Mouse (Mus musculus): ENCODE results near the gene Ttc25. TPM values are rescaled to one million over a fixed set of nuclear protein-coding genes. Genes with fewer than 3 reads are reported as not detected.
"Not testable (repeated sequence)": the region's sequence is repeated elsewhere in the genome, so short reads cannot be mapped to it uniquely, and the experiment has no call there.

Ttc25 gene
- total RNA-seq, 2 experiments from 2014 or later, result 0.53 to 0.77 TPM

DNA sequence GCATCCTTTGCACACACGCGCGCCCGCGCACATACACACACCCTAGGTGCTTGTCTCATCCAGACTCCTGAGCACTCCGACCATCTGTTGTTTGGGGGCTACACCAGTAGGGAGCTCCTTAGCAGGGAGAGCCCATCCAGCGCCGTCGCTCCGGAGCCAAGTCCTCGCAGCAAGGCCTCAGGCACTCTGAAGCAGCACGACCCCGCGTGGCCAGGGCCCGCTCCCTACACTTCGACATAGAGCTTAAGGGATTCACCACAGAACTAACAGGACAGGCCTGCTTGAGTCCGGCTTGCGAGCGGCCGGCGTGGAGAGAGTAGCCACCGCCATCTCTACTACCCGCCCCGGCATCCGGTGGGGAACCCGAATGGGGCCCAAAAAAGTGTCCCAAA, 18.3 kb upstream of the Ttc25 start:
- intact Hi-C loops (cut with DNase I), result no loop called here
- DNase-seq (ENCODE audit: extremely low spot score in 1 of 2, low spot score in 2 of 2), result peak; percentile 47 to 78

GRCm38 (mm10) chr11:100527458-100528374, 17.7 kb upstream of the Ttc25 start, which contains the start of gene Acly:
Gene Acly, minus strand, starts transcription at chr11:100528000.
- DNase-seq (ENCODE audit: extremely low spot score in 1 of 2, low spot score in 2 of 2), result peak; percentile 98 to 100
- intact Hi-C loops (cut with DNase I), result no loop called here

DNA sequence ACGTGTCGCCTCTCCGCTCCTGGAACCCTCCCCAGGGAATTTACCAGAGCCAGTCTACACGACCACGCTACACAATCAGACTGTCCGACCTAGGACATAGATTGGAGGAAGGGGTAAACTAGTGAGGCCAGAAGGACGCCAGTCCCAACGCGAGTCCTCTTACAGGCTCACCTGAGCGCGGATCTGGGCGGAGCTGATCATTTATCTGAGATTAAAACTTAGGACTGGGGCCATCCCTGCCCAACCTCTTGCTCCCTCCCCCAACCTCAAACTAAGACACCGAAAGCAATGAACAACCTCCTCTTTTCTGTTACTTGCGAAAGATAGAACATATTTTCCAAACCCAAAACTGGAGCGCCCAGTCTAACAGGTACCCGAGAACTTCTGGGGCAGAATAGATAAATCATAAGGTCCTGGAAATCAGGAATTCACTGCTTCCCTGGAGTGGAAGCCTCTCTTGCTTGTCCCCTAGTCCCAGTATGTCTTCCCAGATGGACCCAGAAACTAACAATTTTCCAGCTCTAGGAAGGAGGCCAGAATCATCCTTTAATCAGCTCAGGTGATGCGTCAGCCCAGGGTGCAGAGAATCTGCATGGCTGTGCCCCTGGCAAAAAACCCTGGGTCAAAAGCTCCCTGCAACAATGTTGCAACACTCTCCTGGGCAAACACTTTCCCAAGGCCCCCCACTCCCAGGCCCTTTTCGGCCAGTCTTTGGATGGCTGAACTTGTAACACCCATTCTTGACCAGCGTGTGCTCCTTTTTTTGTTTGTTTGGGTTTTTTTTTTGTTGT, 16.8 kb upstream of the Ttc25 start:
- intact Hi-C loops (cut with DNase I), result no loop called here
- DNase-seq (ENCODE audit: extremely low spot score in 1 of 2, low spot score in 2 of 2), result no peak

DNA sequence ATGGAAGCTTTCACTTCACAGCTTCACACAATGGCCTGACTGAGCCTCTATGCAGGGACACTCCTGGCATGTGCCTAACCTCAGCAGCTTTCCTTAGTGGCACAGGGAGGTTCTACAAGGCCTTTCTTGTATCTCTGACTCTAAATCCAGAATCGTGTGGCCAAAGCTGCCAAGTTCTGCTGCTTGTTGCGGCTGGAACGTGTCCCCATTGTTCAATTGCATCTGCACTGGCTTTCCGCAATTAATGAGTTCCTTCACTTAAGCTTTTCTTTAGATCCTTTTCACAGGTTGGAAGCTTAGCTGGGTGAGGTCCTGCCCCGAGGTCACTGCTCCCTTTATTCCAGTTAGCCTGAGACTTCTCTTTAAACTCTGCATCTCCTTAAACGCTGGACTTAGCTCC, 11.5 kb upstream of the Ttc25 start:
- intact Hi-C loops (cut with DNase I), result no loop called here
- DNase-seq (ENCODE audit: extremely low spot score in 1 of 2, low spot score in 2 of 2), result no peak

GRCm38 (mm10) chr11:100534411-100534810, 11.0 kb upstream of the Ttc25 start:
- DNase-seq (ENCODE audit: extremely low spot score in 1 of 2, low spot score in 2 of 2); intact Hi-C loops (cut with DNase I): not testable (repeated sequence)

DNA sequence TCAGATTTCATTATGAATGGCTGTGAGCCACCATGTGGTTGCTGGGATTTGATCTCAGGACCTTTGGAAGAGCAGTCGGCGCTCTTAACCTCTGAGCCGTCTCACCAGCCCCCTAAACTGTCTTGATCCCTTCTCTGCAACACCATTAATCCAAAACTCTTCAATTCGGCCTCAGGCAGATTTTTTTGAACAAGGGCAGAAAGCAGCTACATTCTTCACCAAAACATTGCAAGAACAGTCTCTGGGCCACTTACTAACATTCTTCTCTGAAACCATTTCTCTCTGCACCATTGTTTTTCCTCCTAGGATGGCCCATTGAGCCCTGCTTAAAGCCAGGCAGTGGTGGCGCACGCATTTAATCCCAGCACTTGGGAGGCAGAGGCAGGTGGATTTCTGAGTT, 10.6 kb upstream of the Ttc25 start:
- intact Hi-C loops (cut with DNase I), result not testable (repeated sequence)

DNA sequence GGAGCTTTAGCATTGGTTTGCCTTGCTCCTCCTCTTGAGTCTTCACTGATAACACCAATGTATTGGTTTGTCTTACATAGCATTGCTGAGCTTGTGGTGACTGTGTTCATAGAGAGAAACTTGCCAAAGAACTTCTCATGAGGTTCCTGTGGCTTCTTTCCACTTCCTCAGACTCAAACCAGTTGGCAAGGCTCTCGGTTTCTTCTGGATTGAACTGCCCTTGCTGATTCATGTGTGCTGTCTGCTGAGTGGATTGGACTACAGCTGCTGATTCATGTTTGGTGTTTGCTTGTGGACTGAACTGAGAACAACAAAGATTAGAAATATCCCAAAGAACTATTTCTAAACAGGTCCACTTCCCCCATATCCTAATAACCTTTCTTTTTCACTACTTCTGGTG, 9.4 kb upstream of the Ttc25 start:
- intact Hi-C loops (cut with DNase I), result no loop called here

More for the DNA sequence above, 10.6 kb upstream of the Ttc25 start:
- not testable (repeated sequence) for DNase-seq (ENCODE audit: extremely low spot score in 1 of 2, low spot score in 2 of 2)

DNA sequence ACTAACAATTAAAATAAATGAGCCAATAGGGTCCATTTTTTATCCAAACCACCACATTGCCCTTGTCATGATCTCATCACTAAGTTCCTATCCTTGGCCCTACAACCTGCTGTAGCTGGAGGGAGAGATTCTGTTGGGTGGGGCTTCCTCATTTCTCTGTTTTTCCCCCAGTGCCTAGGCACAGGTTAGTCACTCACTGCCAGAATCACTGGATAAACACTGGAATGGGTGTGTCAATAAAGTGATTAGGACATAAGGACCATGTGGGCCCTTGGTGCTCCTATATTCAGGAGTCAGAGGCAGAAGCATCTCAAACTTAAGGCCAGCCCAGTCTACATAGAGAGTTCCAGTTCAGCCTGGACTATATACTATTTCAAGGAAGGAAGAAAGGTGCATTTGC, 8.9 kb upstream of the Ttc25 start:
- no peak for DNase-seq (ENCODE audit: extremely low spot score in 1 of 2, low spot score in 2 of 2)
- intact Hi-C loops (cut with DNase I), result no loop called here

More for the DNA sequence above, 9.4 kb upstream of the Ttc25 start:
- no peak for DNase-seq (ENCODE audit: extremely low spot score in 1 of 2, low spot score in 2 of 2)

DNA sequence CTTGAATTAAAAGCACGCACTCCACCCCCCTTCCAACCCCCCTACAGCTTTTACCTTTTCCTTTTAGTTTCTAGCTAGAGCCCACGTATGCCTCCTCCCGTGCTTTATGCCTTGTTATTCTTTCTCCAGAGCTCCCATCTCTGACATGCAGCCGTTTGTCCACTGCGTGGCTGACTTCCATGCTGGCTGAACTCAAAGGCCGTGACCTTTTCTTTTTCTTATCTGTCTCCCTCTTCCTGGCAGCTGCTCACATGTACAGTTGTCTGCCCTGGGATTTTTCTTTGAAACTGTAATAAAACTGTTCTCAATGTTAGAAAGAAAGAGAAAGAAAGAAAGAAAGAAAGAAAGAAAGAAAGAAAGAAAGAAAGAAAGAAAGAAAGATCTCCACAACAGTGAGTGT, 4.4 kb upstream of the Ttc25 start:
- intact Hi-C loops (cut with DNase I), result no loop called here
- DNase-seq (ENCODE audit: extremely low spot score in 1 of 2, low spot score in 2 of 2), result no peak

DNA sequence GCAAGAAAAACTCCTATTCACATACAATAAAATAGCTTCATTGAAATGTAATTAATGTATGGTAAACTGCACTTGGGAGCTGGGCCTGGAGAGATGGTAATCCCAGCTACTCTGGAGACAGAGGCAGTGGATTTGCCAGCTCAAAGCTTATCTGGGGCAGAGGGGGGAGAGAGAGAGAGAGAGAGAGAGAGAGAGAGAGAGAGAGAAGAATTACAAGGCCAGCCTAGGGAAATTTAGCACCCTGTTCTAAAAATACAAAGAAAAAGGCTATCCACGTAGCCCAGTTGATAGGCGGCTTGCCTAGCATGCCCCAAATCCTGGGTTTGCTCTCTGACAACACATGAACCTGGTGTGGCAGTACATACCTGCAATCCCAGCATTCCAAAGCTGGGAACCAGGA, 3.8 kb upstream of the Ttc25 start:
- intact Hi-C loops (cut with DNase I), result no loop called here
- no peak for DNase-seq (ENCODE audit: extremely low spot score in 1 of 2, low spot score in 2 of 2)

DNA sequence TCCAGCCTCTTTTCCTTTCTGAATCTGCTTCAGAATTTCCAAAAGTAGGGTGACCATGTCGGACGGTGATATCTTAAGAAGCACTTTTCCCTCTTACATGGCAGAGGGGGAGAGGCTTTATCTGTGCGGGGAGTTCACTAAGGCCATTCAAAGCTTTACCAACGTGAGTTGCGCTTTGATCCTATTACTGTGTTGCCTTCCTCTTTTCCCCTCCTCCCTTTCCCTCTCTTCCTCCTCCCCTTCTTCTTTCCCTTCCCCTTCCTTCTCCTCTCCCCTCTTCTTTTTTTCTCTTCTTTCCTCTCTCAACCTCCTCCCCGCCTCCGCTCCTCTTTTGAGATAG, 309 bp downstream of the Ttc25 start:
- DNase-seq (ENCODE audit: extremely low spot score in 1 of 2, low spot score in 2 of 2), result no peak
- intact Hi-C loops (cut with DNase I), result no loop called here

- intact Hi-C loops (cut with DNase I), result no loop called here
- no peak for DNase-seq (ENCODE audit: extremely low spot score in 1 of 2, low spot score in 2 of 2)
These were observed 1.5 kb downstream of the Ttc25 start for GRCm38 (mm10) chr11:100546955-100547354.

- DNase-seq (ENCODE audit: extremely low spot score in 1 of 2, low spot score in 2 of 2), result no peak
- intact Hi-C loops (cut with DNase I), result no loop called here
These were observed 2.7 kb downstream of the Ttc25 start for GRCm38 (mm10) chr11:100548141-100548540.

DNA sequence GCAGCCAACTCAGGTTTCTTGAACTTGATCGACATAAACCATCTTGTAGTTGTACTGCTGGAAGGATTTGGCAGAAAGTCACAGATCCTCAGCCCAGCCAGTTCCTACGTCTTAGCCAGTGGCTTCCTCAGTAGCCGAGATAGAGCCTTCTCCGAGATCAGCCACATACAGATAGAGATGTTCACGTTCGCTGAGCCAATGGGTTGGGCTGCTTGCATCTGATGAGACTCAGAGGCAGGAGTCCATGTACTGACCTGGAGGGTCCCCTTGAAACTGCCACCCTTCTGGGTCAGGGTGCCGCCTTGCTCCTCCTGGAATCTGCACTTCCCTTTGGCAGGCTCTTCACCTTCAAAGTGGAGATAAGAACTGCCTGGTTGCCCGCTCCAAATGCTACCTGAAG, 4.1 kb downstream of the Ttc25 start:
- intact Hi-C loops (cut with DNase I), result no loop called here
- DNase-seq (ENCODE audit: extremely low spot score in 1 of 2, low spot score in 2 of 2), result no peak

DNA sequence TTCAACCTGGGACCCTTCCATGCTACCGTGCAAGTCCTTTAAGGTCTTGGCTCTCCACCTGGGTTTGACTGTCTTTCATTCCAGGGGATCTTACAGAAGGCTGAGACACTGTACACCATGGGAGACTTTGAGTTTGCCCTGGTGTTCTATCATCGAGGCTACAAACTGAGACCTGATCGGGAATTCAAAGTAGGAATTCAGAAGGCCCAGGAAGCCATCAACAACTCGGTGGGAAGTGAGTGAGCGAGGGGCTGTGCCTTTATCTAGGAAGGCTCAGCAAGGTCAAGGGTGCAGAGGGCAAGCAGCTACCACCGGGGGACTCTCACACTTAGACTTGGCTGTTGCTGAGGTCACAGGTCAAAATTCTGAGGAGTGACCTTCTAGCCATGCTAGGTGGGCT, 4.7 kb downstream of the Ttc25 start:
- no peak for DNase-seq (ENCODE audit: extremely low spot score in 1 of 2, low spot score in 2 of 2)
- intact Hi-C loops (cut with DNase I), result no loop called here

DNA sequence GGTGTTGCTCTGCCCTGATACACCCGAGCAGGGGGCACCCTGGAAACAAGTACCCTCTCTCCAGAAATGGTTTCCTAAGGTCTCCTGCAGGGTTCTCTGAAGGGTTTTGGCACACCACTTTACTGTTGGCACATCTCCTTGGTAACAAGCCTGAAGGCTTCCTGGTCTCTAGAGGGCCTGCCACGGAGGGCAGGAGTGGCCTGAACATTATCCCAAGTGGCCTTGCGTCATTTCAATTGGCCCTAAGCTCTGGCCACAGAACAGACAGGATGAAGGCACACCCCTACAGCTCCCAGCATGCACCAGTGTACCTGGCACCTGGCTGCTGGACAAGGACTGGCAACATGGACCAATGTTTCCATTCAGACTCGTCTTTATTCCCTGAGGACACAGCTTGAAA, 7.4 kb downstream of the Ttc25 start:
- intact Hi-C loops (cut with DNase I), result no loop called here
- no peak for DNase-seq (ENCODE audit: extremely low spot score in 1 of 2, low spot score in 2 of 2)

GRCm38 (mm10) chr11:100555583-100555982, 10.2 kb downstream of the Ttc25 start:
- intact Hi-C loops (cut with DNase I), result loop anchor here (5.0 kb wide), 1 partner anchor 43 kb away; no protein-coding TSS in a partner anchor
- DNase-seq (ENCODE audit: extremely low spot score in 1 of 2, low spot score in 2 of 2), result peak; percentile 53 to 71

DNA sequence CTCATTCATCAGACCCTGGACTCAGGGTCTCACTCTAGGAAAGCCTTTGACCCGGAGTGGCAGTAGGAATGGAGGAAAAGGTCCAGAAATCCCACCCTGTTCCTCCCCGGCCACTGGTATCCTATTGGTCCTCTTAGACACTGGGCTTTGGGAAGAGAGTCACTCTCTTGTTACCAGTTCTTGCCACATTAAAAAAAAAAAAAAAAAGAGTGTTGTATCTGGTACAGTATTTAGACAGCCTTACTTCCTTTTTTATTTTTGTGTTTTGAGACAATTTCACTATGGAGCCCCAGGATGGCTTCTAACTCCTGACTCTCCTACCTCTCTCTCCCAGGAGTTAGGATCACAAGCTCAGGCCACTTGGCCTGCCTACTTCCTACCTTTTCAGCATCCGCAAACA, 12.2 kb downstream of the Ttc25 start:
- intact Hi-C loops (cut with DNase I), result loop anchor here (5.0 kb wide), 1 partner anchor 45 kb away; no protein-coding TSS in a partner anchor
- DNase-seq (ENCODE audit: extremely low spot score in 1 of 2, low spot score in 2 of 2), result no peak

DNA sequence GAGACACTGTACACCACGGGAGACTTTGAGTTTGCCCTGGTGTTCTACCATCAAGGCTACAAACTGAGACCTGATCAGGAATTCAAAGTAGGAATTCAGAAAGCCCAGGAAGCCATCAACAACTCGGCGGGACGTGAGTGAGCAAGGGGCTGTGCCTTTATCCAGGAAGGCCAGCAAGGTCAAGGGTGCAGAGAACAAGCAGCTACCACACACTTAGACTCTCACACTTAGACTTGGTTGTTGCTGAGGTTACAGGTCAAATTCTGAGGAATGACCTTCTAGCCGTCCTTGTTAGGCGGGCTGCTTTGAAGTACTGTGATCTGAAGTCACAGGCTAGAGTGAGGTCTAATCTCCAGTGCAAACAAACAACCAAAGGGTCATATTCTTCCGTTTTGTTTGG, 14.1 kb downstream of the Ttc25 start:
- no peak for DNase-seq (ENCODE audit: extremely low spot score in 1 of 2, low spot score in 2 of 2)
- intact Hi-C loops (cut with DNase I), result loop anchor here (5.0 kb wide), 1 partner anchor 47 kb away; no protein-coding TSS in a partner anchor

DNA sequence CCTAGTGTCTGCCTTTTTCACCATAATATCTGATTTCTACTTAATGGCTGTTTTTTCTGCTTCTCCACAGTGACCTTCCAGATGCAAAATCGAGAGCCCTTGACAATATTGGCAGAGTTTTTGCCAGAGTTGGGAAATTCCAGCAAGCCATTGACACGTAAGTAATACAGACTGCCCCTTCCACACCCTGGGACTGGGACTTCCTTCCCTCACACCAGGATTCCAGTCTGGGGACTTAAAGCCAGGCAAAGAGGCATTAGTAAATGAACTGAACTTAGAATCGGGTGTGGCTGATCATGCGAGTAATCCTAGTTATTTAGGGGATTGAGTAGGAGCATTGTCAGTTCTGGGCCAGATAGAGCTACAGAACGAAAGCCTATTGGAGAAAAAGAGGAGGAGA, 16.3 kb downstream of the Ttc25 start:
- DNase-seq (ENCODE audit: extremely low spot score in 1 of 2, low spot score in 2 of 2), result no peak
- intact Hi-C loops (cut with DNase I), result loop anchor here (10.0 kb wide), 2 partner anchors 197 to 403 kb away; no protein-coding TSS in a partner anchor
